Mouse (Mus musculus): Measurements from ENCODE around the gene Kcnv2. TPM values are rescaled to one million over a fixed set of nuclear protein-coding genes. Genes with fewer than 3 reads are reported as not detected.
A peak's percentile ranks its signal among the peaks of the same experiment; 100 is the strongest.

Kcnv2 gene
- polyA plus RNA-seq, 2 experiments: 0.01 TPM; not detected in 1

DNA sequence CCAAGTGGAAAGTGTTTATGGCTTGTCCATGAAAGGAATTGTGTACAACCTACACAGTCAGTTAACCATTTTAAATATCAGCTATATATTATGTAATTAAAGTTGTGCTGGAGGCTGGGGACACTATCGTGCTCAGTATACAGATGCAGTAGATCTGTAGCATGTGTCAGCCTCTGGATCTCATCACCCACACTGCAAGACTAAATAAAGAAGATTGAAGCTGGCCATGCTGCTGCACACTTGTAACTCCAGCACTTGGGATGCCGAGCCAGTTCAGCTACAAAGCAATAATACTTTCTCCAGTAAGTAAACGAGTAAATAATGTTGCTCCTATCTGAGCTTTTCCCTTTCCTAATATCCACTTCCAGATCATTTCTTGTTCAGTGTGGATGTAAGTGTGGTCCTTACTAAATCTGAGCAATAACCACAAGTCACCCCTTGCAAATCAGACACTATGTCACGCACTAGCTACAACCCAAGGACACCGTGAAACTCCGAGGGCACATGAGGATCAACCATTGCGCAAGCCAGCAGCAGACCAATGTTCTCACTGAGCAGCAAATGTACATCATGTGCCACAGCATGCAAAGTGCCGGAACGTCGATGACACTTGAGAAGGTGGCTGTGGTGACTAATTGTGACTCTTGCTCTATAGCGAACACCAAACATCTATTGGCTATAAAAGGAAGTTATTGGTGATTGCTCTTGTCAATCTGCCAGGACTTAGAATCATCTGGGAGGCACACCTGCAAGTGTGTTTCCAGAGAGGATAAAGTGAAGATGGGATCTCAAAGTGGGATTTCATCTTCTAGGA lies 9.9 kb upstream of the Kcnv2 start:
- TF ChIP-seq POLR2A (IDR thresholded peaks at IDR 0.05; ENCODE audit: borderline replicate concordance, extremely low read depth, insufficient read depth, insufficient read length): no peak
- H3K27ac ChIP-seq (replicated peaks; ENCODE audit: low read depth, low read length): no peak overlapping the region
- H3K9ac ChIP-seq (ENCODE audit: low read depth, low read length, severe bottlenecking): no peak overlapping the region
- ATAC-seq (ENCODE audit: low FRiP score, low read depth) (no peak), DNase-seq (ENCODE audit: low spot score) (no peak)
- H3K4me1 ChIP-seq (ENCODE audit: control insufficient read depth, insufficient read depth, low read length): no peaks in the 10 kb centered on the region
- no peaks in the 10 kb centered on the region for H3K36me3 ChIP-seq (ENCODE audit: control insufficient read depth, insufficient read depth, low read length)
- H3K4me3 ChIP-seq (replicated peaks; ENCODE audit: low read length): no peak overlapping the region
- H3K4me2 ChIP-seq (replicated peaks; ENCODE audit: low read depth, low read length, severe bottlenecking): no peak overlapping the region
- H3K9me3 ChIP-seq (ENCODE audit: control insufficient read depth, low read length): no peaks in the 10 kb centered on the region
- WGBS: 80% methylated on average over 11 of the region's 11 CpGs
- H3K27me3 ChIP-seq (ENCODE audit: control insufficient read depth, insufficient read depth, low read length): no peaks in the 10 kb centered on the region

- no peak for TF ChIP-seq POLR2A (IDR thresholded peaks at IDR 0.05; ENCODE audit: borderline replicate concordance, extremely low read depth, insufficient read depth, insufficient read length)
- Histone ChIP-seq H3K4me2 (replicated peaks; ENCODE audit: low read depth, low read length, severe bottlenecking) (no peak overlapping the region), H3K36me3 (ENCODE audit: control insufficient read depth, insufficient read depth, low read length) (no peaks in the 10 kb centered on the region), H3K9ac (ENCODE audit: low read depth, low read length, severe bottlenecking) (no peak overlapping the region), H3K27me3 (ENCODE audit: control insufficient read depth, insufficient read depth, low read length) (no peaks in the 10 kb centered on the region), H3K4me1 (ENCODE audit: control insufficient read depth, insufficient read depth, low read length) (no peaks in the 10 kb centered on the region), H3K27ac (replicated peaks; ENCODE audit: low read depth, low read length) (no peak overlapping the region), H3K9me3 (ENCODE audit: control insufficient read depth, low read length) (no peaks in the 10 kb centered on the region), H3K4me3 (replicated peaks; ENCODE audit: low read length) (no peak overlapping the region)
- WGBS: 82% methylated on average over 3 of the region's 3 CpGs
- DNase-seq (ENCODE audit: low spot score) (no peak), ATAC-seq (ENCODE audit: low FRiP score, low read depth) (no peak)
These were observed 9.3 kb upstream of the Kcnv2 start for GRCm38 (mm10) chr19:27313080-27313413.

- Histone ChIP-seq H3K36me3 (ENCODE audit: control insufficient read depth, insufficient read depth, low read length) (no peaks in the 10 kb centered on the region), H3K9ac (ENCODE audit: low read depth, low read length, severe bottlenecking) (no peak overlapping the region), H3K9me3 (ENCODE audit: control insufficient read depth, low read length) (no peaks in the 10 kb centered on the region), H3K27me3 (ENCODE audit: control insufficient read depth, insufficient read depth, low read length) (no peaks in the 10 kb centered on the region), H3K27ac (replicated peaks; ENCODE audit: low read depth, low read length) (no peak overlapping the region), H3K4me1 (ENCODE audit: control insufficient read depth, insufficient read depth, low read length) (no peaks in the 10 kb centered on the region), H3K4me3 (replicated peaks; ENCODE audit: low read length) (no peak overlapping the region), H3K4me2 (replicated peaks; ENCODE audit: low read depth, low read length, severe bottlenecking) (no peak overlapping the region)
- no peak for TF ChIP-seq POLR2A (IDR thresholded peaks at IDR 0.05; ENCODE audit: borderline replicate concordance, extremely low read depth, insufficient read depth, insufficient read length)
- WGBS: 71% methylated on average over 10 of the region's 10 CpGs
- ATAC-seq (ENCODE audit: low FRiP score, low read depth) (no peak), DNase-seq (ENCODE audit: low spot score) (no peak)
These were observed 5.8 kb upstream of the Kcnv2 start for GRCm38 (mm10) chr19:27316313-27317258.

GRCm38 (mm10) chr19:27317337-27317736 lies 5.1 kb upstream of the Kcnv2 start:
- Histone ChIP-seq H3K4me2 (replicated peaks; ENCODE audit: low read depth, low read length, severe bottlenecking) (no peak overlapping the region), H3K4me3 (replicated peaks; ENCODE audit: low read length) (no peak overlapping the region), H3K27me3 (ENCODE audit: control insufficient read depth, insufficient read depth, low read length) (no peaks in the 10 kb centered on the region), H3K4me1 (ENCODE audit: control insufficient read depth, insufficient read depth, low read length) (no peaks in the 10 kb centered on the region), H3K9ac (ENCODE audit: low read depth, low read length, severe bottlenecking) (no peak overlapping the region), H3K36me3 (ENCODE audit: control insufficient read depth, insufficient read depth, low read length) (no peaks in the 10 kb centered on the region), H3K9me3 (ENCODE audit: control insufficient read depth, low read length) (no peaks in the 10 kb centered on the region), H3K27ac (replicated peaks; ENCODE audit: low read depth, low read length) (no peak overlapping the region)
- peak; percentile 45 for DNase-seq (ENCODE audit: low spot score)
- ATAC-seq (ENCODE audit: low FRiP score, low read depth): no peak
- no peak for TF ChIP-seq POLR2A (IDR thresholded peaks at IDR 0.05; ENCODE audit: borderline replicate concordance, extremely low read depth, insufficient read depth, insufficient read length)
- 39% methylated on average over 5 of the region's 5 CpGs for WGBS

DNA sequence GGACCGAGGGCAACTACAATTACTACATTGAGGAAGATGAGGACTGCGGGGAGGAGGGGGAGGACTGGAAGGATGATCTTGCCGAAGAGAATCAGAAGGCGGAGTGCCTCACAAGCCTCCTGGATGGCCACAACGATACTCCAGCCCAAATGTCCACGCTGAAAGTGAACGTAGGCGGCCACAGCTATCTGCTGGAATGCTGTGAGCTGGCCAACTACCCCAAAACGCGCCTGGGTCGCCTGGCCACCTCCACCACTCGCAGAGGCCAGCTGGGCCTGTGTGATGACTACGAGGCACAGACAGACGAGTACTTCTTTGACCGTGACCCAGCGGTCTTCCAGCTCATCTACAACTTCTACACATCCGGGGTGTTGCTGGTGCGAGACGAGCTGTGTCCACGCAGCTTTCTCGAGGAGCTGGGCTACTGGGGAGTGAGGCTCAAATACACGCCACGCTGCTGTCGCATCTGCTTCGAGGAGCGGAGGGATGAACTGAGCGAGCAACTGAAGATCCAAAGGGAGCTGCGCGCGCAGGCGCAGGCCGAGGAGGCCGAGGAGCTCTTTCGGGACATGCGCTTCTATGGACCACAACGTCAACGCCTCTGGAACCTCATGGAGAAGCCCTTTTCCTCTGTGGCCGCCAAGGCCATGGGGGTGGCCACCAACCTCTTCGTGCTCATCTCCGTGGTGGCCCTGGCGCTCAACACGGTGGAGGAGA lies 681 bp downstream of the Kcnv2 start:
- Histone ChIP-seq H3K9me3 (ENCODE audit: control insufficient read depth, low read length) (no peaks in the 10 kb centered on the region), H3K36me3 (ENCODE audit: control insufficient read depth, insufficient read depth, low read length) (no peaks in the 10 kb centered on the region), H3K27ac (replicated peaks; ENCODE audit: low read depth, low read length) (no peak overlapping the region), H3K4me2 (replicated peaks; ENCODE audit: low read depth, low read length, severe bottlenecking) (no peak overlapping the region), H3K27me3 (ENCODE audit: control insufficient read depth, insufficient read depth, low read length) (no peaks in the 10 kb centered on the region), H3K4me1 (ENCODE audit: control insufficient read depth, insufficient read depth, low read length) (no peaks in the 10 kb centered on the region), H3K9ac (ENCODE audit: low read depth, low read length, severe bottlenecking) (no peak overlapping the region), H3K4me3 (replicated peaks; ENCODE audit: low read length) (no peak overlapping the region)
- ATAC-seq (ENCODE audit: low FRiP score, low read depth) (no peak), DNase-seq (ENCODE audit: low spot score) (no peak)
- no peak for TF ChIP-seq POLR2A (IDR thresholded peaks at IDR 0.05; ENCODE audit: borderline replicate concordance, extremely low read depth, insufficient read depth, insufficient read length)
- 95% methylated on average over 42 of the region's 42 CpGs for WGBS

All from limb, embryonic 14.5 days (tissue).